Mouse (Mus musculus) 3134 (cell line): ENCODE data around the gene Ap1s1.
A peak's percentile ranks its signal among the peaks of the same experiment; 100 is the strongest.

Experiments used
- DNase-seq: peaks from one replicate; pipeline ENCODE4 v3.0.0-alpha.2; 2011; ENCODE audit warnings: low spot score; ENCODE audit not compliant: insufficient read length; ENCODE audit errors: extremely low read depth

Ap1s1 gene

DNA sequence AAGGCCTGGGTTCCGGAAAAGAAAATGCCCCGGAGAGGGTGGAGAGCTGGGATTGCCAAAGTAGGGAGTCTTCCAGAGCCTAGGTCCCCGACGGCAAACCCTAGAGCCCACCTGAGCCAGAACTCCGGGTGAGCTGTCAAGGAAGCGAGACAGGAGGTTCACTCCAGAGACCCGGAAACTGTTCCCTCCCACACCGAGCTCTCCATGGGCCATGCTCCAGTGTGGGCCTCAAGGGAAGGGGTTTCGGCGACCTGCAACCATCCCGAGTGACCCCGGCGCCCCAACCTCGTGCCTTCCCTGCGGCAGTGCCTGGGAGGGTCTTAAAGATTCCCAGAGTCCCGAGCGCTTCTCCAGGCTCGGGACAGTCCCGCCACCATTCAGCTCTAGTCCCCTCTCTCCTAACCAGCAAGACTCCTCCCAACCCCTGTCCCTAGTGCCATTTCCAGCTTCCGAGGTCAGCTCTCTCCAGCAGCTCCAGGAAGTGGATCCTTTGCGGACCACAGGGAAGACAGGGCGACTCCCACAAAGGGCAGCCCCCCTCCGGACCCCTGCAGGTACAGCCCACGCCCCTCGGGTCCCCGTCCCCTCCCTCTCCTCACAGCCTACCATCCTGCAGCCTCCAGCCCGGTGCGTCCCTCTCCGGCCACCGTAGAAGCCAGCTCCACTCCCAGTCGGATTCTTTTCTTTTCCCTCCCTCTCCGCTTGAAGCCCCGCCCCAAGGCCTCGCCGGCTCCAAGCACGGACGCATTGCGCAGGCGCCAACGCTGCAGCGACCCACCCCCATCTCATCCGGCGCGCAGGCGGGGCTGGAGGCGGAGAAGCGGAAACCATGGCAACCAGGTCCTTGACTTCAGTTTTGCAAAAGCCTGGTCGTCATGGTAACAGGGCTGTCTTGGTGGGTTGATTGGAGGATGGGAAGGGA lies at the start of gene Ap1s1:
Ap1s1 (minus strand) TSS at position 734 of the 922 bp plus-strand sequence.
- peak; percentile 99 for DNase-seq

- no peak for DNase-seq
Measured at GRCm38 (mm10) chr5:137095135-137095534, 49.2 kb upstream of the Ap1s1 start.

DNA sequence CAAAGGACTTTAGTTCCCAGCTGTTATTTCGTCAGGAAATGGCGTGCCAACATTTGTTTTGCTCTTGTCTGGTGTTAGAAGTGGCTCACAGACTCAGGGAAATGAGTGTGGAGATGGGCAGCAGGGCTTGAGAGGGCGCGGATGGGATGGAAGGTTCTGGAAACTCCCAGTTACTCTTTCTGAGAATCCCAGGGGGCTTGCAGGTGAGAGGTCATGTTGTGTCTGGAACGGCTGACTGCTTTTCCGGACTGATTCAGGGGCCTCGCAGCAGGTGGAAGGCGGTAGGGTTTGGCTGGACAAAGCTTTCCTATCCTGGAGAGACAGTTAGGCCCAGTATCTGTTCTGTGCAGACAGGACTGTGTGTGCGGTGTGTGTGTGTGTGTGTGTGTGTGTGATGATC lies 47.8 kb upstream of the Ap1s1 start:
- DNase-seq = no peak

- DNase-seq = no peak
Measured at GRCm38 (mm10) chr5:137091560-137091959, 45.6 kb upstream of the Ap1s1 start.

- DNase-seq = no peak
Measured at GRCm38 (mm10) chr5:137090870-137091269, 44.9 kb upstream of the Ap1s1 start.

DNA sequence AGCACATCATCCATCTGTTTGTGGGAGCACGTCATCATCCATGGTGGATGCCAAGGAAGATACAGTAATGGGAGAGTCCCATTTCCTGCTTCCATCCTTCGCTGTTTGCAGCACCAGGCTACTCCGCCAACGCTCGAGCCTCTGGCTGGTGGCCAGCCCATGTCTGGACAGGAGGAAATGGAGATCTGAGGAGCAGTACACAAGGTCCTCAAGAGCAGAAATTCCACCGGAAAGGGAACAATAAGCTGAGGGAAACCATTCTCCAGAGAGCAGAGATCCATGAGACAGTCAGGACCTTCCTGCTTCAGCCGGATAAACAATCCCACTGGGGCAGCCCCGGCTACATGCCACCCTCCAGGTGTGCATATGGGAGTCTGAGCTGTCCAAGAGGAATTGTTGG lies 41.5 kb upstream of the Ap1s1 start:
- DNase-seq = no peak

DNA sequence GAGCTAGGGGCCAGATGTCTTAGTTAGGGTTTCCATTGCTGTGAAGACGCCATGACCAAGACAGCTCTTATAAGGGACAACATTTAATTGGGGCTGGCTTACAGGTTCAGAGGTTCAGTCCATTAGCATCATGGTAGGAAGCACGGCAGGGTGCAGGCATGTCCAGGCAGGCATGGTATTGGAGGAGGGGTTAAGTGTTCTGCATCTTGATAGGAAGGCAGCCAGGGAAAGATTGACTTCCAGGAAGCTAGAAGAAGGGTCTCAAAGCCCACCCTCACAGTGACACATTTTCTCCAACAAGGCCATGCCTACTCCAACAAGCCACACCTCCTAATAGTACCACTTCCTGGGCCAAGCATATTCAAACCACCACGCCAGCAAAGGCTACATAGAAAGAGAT lies 39.8 kb upstream of the Ap1s1 start:
- no peak for DNase-seq

- no peak for DNase-seq
Measured at GRCm38 (mm10) chr5:137085021-137085420, 39.1 kb upstream of the Ap1s1 start.

GRCm38 (mm10) chr5:137083051-137083450 lies 37.1 kb upstream of the Ap1s1 start:
- no peak for DNase-seq

DNA sequence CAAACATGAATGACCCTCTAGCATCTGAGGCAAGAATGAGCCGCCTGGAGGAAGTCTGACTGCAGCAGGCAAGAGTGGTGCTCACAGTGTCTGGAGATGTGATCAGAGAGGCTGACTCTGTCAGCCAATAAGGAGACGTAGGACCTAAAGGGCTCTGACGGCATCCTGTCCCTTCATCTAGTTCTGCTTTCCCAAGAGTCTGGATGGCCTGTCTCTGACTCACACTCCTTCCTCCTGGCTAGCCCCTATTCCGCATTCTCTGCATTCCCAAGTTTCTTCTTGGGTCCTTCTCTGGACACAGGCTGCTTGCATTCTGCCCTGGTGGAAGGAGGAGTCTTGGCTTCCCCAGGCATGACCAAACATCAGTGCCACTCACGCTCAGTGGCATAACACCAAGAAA lies 33.9 kb upstream of the Ap1s1 start:
- DNase-seq = peak; percentile 89

DNA sequence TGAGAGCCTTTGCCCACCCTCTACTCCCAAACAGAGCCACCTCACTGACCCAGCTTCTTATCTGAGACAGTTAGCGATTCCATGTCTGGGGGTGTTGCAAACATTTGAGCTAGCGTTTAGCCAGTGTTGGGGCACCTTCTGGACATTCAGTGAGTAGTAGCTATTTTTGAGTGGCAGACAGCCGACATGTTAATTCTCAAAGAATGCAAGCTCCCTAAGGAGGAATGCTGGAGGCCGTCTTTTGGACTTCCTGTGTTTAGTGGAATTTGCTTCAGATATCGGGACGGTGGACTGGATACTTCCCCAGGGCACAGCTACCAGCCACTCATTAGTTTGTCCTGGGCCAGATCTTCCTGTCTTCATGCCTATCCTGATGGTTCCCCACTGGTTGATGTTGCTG lies 32.7 kb upstream of the Ap1s1 start:
- DNase-seq = no peak

DNA sequence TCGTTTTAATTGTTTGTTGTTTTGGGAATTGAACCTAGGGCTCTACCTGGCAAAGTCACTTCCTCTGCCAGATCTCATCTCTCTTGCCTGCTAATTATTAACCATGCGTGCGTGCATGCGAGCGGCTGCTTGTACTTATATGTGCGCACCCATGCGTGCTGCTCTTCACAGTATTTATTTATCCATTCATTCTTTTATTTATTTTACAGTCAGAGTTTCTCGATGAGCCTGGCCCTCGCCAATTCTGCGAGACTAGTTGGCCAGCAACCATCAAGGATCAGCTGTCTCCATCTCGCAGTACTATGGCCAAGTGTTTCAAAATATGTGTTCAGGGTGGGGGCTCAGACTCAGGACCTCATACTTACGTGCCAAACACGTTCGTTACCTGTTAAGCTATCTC lies 32.1 kb upstream of the Ap1s1 start:
- DNase-seq = no peak

- DNase-seq = no peak
Measured at GRCm38 (mm10) chr5:137077187-137077586, 31.3 kb upstream of the Ap1s1 start.

GRCm38 (mm10) chr5:137076191-137076930 lies 30.4 kb upstream of the Ap1s1 start:
- peak; percentile 45 for DNase-seq

GRCm38 (mm10) chr5:137075726-137076125 lies 29.8 kb upstream of the Ap1s1 start:
- DNase-seq = no peak

- DNase-seq = no peak
Measured at GRCm38 (mm10) chr5:137074191-137074651, 28.3 kb upstream of the Ap1s1 start.

GRCm38 (mm10) chr5:137073141-137073540 lies 27.2 kb upstream of the Ap1s1 start:
- no peak for DNase-seq

GRCm38 (mm10) chr5:137072079-137072960 lies 26.4 kb upstream of the Ap1s1 start, which contains the start of gene Serpine1:
Gene Serpine1, minus strand, starts transcription at chr5:137072268.
- DNase-seq = peak; percentile 93

DNA sequence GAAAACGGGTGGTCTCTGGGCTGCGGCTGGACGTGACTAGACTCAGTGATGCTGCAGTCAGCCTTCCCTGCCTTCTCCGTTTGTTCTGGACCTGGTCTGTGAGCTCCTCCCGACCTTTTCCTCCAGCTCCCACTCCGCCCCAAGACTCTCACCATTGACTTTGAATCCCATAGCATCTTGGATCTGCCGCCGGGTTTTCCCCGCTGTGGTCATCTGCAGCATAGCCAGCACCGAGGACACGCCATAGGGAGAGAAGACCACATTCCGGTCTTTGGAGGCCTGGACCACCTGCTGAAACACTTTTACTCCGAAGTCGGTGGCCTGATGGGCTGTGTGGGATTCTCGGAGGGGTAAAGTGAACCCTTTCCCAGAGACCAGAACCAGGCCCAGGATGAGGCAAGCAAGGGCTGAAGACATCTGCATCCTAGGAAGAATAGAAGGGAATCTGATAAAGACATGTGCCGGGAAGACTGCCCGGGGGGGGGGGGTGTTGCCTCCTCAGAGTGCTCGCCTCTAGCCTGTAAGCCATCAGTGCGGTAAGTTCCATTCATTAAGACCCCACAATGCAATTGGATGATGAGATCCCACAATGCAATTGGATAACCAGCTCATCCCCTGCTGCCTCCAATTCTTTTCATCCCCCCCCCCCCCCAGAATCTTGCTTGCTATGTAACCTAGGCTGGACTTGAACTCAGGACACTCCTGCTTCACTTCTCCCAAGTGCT lies 25.1 kb upstream of the Ap1s1 start:
- DNase-seq = no peak

DNA sequence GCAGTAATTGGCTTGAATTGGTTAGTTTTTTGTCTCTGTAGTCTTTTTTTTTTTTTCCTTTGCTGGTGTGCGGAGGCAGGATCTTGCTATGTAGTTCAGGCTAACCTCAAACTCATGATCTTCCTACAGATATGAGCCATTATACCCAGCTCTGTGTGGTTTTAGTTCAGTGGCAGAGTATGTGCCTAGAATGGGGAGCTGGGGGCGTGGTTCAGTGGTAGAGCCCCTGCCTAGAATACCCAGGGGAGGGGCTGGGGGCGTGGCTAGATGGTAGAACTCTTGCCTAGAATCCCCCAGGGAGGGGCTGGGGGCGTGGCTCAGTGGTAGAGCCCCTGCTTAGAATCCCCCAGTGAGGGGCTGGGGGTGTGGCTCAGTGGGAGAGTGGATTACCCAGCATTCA lies 22.8 kb upstream of the Ap1s1 start:
- DNase-seq = no peak
